Mouse (Mus musculus) adrenal gland, postnatal 14 days (tissue): ENCODE data around the gene Stx8. TPM values are rescaled to one million over a fixed set of nuclear protein-coding genes. Genes with fewer than 3 reads are reported as not detected.

Experiments
- DNase-seq: peaks from one replicate; pipeline ENCODE4 v3.0.0; 2021; ENCODE audit warnings: mixed read lengths
- total RNA-seq: library from RNA; stranded (reverse); gene quantifications from 2 replicates; pipeline ENCODE4 v1.2.3, GENCODE M21; 2021

Stx8 gene
- total RNA-seq, 1 experiment from 2014 or later: 28.5 TPM

GRCm38 (mm10) chr11:68200500-68200899 is 234.5 kb downstream of the Stx8 start:
- no peak for DNase-seq

- no peak for DNase-seq
Observed at GRCm38 (mm10) chr11:68201063-68201462, 235.1 kb downstream of the Stx8 start.

DNA sequence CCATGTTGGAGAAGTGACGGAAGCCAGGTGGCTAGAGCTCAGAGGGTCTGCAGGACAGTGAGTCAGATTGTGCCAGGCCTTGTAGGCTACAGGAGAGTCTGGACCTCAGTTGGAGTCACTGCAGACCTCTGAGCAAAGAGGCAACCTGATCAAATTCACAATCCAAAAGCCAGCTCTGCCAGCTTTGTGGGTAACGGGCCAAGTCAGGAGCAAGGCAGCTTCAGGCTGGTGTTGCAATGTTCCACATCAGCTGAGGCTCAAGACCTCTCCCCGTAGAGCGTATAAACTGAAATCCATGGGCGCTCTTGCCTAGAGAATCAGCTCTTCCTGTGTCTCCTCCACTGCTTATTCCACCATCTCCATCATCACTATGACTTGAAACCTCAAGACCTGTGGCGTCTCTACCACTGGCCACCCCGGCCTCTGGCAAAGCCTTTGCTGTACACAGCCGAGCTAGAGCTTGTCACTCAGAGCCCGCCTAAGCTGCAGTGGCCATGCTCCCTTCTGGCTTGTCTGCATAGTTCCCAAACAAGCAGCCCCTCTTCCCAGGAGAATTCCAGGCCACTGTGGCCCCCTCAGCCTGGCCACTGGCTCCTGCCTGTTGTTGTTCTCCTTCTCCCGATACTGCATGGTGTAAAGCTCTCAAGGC is 235.9 kb downstream of the Stx8 start:
- peak; percentile 45 for DNase-seq

DNA sequence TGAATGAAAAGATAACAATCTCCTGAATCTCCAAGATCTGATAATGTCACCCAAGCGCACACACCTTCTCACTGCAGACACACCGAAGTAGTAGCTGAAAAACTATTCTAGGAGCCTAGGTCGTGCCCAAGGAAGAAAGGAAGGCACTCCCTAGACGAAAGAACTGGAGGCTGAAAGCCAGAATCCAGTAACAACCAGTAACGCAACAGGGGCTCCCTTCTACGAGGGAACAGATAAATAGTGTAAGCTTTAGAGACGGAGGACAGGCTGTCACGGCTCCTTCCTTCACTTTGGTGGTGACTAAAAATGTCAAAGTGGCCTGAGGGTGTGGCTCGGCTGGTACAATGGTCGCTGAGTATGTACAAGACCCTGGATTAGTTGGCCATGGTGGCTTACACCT is 236.6 kb downstream of the Stx8 start:
- no peak for DNase-seq

- no peak for DNase-seq
Observed at GRCm38 (mm10) chr11:68203658-68204315, 237.8 kb downstream of the Stx8 start.

- no peak for DNase-seq
Observed at GRCm38 (mm10) chr11:68204407-68204806, 238.4 kb downstream of the Stx8 start.

GRCm38 (mm10) chr11:68205572-68206229 is 239.7 kb downstream of the Stx8 start:
- no peak for DNase-seq

DNA sequence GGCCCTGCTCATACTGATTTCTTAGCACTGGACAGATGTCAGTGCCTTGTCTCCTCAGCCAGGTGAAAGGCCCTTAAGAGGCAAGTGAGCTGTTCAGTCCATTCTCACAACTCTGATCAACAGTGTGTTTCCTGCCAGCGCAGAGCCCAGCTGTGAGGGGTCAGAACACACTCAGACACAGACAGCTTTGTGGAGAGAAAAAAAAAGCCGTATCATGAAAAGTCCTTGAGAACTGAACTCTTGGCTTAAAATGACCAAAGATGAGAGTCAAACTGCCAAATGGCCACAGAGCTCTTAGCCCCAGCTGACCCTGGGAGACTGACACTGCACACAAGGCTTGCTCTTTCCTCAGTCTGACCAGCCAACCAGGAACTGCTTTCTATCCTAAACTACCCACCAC is 242.0 kb downstream of the Stx8 start:
- no peak for DNase-seq

- DNase-seq: no peak
Observed at GRCm38 (mm10) chr11:68208582-68208981, 242.6 kb downstream of the Stx8 start.

DNA sequence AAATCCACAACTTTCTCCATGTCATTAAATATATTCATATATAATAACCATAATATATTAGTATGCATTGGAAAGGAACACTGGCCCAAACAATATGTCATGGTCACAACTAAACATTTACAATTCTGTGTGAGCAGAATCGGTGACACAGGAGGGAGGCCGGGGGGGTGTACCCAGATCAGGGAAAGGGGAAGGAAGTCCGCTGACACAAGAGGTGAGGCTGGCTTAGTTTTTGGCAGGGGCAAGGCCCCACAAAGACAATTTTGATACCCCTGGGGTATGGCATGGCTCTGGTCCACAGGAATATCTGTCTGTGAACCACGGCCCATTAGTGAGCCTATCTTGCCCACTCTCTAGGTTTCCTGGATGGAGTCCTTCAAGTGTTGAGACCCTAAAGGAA is 243.5 kb downstream of the Stx8 start:
- no peak for DNase-seq

GRCm38 (mm10) chr11:68210714-68211113 is 244.7 kb downstream of the Stx8 start:
- no peak for DNase-seq

GRCm38 (mm10) chr11:68211924-68212578 is 246.1 kb downstream of the Stx8 start:
- peak; percentile 71 for DNase-seq

DNA sequence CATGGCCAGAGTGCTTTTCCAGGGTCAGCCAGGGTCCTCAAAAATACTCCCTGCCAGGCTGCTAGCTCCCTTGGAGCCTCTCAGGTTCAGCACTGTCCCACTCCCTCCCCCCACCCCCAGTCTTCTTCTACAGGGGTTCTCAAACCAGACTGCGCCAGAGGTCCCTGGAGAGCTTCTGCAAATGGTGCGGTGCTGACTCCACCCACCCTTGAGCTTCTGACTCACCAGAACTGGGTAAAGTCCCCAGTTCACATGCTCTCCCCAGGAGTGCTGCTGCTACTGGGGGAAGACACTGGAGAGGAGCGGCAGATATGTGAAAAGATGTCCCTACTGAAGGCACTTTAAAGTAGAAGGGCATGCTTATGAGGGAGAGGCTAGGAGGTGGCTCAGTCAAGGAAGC is 247.9 kb downstream of the Stx8 start:
- no peak for DNase-seq

DNA sequence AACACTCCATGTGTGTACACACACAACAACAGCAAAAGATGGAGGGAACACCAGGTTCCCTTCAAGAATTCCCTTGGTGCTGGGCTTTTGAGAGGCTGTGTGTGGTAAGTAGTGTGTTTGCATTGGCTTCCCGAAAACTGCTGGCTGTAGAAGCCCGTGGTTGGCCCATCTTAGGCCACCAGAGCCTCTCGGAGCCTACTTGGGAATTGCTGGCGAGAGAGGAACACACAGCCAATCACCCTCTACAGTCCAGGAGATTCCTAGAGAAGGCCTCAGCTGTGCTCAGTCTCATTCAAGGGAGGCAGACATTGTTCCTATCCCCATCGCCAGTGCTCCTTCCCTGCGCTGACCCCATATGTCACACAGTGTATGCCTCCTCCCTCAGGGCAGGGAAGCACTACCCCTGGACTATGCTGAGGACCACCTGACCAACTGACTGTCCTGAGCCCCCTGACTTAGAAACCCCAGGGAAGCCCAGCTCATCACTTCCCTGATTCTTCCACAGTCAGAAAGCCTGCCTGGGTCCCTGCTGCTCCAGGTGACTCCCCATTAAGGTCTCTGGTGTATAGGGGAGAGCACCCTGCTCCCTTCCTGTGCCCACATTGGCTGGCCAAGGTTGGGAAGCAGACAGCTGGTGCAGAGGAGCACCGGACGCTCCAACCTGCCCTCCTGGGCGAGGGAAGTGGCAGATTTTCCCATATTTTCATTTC is 248.7 kb downstream of the Stx8 start:
- no peak for DNase-seq

- no peak for DNase-seq
Observed at GRCm38 (mm10) chr11:68215206-68215912, 249.4 kb downstream of the Stx8 start.

DNA sequence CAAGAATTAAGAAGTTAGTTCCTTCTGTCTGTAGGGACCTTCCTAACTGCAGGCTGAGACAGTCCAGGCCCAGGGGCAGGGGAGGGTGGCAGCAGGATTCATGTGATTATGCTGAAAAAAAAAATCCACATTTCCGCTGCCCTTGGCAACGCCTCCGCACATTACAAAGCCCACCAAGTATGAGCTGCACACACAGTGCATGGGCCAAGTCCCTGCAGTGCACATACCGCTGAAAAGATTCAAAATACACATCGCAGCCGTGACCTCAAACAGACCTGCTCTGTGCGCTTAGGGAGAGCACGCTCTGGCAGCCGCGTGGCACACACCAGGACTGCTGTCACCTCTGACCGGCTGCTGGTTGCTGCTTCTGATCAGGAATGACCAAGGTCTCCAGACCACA is 250.0 kb downstream of the Stx8 start:
- DNase-seq: no peak

DNA sequence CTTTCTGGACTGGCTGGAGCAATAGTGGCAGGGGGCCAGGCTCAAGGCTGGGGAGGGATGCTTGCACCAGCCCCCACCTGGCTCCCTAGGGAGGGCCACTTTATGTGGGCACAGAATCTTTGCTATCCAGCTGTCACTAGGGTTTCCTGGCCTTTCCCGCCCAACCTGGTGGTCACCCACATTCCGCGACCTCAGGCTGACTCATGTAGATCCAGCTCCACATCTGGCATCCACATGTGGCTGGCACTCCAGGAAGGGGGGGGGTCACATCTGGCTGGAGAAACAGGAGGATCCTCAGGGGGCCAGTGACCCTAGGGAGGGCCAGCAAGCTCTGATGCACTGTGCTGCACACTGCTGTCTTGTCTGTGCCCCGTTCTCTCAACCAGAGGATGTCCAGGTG is 254.7 kb downstream of the Stx8 start:
- DNase-seq: no peak

DNA sequence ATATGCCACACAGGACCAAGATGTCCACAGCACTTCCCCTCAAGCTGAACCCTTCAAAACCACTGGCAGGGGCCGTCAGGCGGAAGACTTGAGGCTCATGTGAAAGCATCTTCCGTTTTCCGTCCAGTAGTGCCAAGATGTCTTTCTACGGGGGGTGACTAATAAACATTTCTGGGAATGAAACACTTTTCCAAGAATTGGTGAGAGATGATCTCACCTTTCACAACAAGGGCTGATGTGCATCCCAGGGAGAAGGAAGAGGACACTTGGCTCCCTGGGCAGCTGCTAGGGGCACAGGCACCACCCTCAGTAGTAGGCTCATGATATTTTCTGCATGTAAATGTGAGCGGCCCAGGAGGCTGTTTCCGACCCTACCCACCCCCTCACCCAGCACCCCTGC is 256.2 kb downstream of the Stx8 start:
- no peak for DNase-seq

DNA sequence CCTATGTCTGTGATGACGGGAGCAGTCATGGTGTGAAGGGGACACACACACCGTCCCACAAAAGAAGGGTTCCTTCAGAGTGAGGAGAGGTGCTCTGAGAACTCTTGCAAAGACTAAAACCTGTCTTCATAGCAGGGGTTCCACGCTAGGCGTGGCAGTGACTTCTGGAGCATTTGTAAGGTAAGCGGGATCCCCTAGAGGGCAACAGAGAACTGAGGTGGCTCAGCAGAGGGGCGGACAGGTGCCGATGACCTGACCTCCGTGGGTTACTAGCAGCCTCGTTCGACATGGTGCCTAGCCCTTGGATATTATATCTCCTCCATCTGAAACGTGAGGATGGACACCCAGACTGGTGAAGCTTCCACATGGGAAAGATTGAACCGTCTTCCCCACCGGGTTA is 257.1 kb downstream of the Stx8 start:
- no peak for DNase-seq

DNA sequence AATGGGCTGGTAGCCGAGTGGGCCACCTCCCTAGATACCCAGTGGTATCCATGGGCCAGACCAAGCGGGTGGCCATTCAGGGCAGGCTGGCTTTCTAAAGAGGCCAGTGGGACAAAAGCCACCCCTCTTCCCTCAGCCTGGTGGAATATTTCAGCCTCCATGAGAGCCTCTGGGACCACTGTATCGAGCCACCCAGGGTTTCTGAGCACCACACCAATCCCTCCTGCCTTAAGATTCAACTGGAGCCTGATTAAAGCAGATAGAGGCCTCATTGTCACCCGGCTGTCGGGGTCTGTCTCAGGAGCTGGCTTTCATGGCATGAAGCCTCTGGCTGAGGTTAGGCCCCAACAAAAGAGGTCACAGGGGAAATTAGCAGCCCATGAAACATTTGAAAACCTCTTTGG is 260.7 kb downstream of the Stx8 start:
- no peak for DNase-seq

GRCm38 (mm10) chr11:68227837-68228236 is 261.8 kb downstream of the Stx8 start:
- no peak for DNase-seq
